Mouse (Mus musculus) liver, adult 2 months (tissue): Measurements from ENCODE around the gene Sirt5.

ENCODE experiments used
- CTCF ChIP-seq: fragments of 200-500 bp; IDR thresholded peaks from 2 replicates; pipeline ENCODE4 v1.5.1; 2011; ENCODE audit warnings: low read depth, low read length, control low read depth
- POLR2A ChIP-seq: fragments of 200-500 bp; IDR thresholded peaks from 2 replicates; pipeline ENCODE4 v1.6.1; 2011; ENCODE audit warnings: low read length, control low read depth; ENCODE audit not compliant: insufficient read depth; ENCODE audit errors: extremely low read depth

DNA sequence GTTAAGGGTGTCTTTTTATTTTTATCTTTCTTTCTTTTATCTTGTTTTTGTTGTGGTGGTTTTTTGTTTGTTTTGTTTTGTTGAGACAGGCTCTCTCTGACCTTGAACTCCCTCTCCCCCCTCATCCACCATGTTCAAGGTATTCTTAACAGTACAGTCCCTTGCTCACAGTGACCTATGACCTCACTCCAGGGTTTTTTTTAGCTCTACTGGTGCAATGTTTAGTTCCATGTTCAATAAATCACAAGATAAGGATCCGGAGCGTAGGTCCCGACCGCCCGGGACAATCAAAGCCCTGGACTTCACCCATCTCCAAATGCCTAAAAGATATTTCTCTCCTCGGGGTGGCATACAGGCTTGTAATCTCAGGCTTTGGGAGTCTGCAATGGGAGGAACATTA is 4.8 kb downstream of the Sirt5 start:
- TF ChIP-seq CTCF (no peak), POLR2A (no peak)
